Mouse (Mus musculus) skeletal muscle tissue, adult 2 months (tissue): ENCODE measurements at regions not wholly inside any gene's neighbourhood (a gene's known extent, or its start where the extent isn't known, plus 50 kb on each side); places are given as distances from the start of the nearest gene placed in this dataset.

Experiments used
- DNase-seq: peaks from one replicate; pipeline ENCODE4 v3.0.0-alpha.2; 2012; ENCODE audit warnings: low read depth, low spot score

- no peak for DNase-seq
Measured at GRCm38 (mm10) chr14:98533600-98533999, 364.0 kb upstream of the Dach1 start.

- no peak for DNase-seq
Measured at GRCm38 (mm10) chr14:98520966-98521365, 351.4 kb upstream of the Dach1 start.

- DNase-seq, result peak; percentile 0
Measured at GRCm38 (mm10) chr14:98505321-98505720, 335.8 kb upstream of the Dach1 start.

- DNase-seq, result no peak
Measured at GRCm38 (mm10) chr14:98477416-98477815, 307.9 kb upstream of the Dach1 start.

GRCm38 (mm10) chr14:98471803-98472509 lies 302.4 kb upstream of the Dach1 start:
- DNase-seq, result peak; percentile 2

DNA sequence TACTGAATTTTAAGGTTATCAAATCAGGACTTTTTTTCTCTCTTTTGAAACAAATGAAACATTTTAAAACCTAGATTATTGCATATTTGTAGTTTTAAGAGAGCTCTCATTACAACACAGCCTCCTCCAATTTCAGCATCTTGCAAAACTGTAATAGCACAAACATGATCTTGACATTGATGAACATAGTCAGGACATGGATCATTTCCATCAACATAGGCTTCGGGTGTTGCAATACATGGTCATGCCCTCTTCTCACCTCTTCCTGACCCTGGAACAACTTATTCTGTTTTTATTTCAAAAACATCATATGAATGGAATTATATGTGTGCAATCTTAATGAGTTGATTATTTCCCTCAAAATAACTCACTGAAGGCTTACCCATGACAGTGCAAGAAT lies 284.9 kb upstream of the Dach1 start:
- no peak for DNase-seq

- DNase-seq, result no peak
Measured at GRCm38 (mm10) chr14:98452191-98452590, 282.6 kb upstream of the Dach1 start.

GRCm38 (mm10) chr14:98449568-98449967 lies 280.0 kb upstream of the Dach1 start:
- no peak for DNase-seq

DNA sequence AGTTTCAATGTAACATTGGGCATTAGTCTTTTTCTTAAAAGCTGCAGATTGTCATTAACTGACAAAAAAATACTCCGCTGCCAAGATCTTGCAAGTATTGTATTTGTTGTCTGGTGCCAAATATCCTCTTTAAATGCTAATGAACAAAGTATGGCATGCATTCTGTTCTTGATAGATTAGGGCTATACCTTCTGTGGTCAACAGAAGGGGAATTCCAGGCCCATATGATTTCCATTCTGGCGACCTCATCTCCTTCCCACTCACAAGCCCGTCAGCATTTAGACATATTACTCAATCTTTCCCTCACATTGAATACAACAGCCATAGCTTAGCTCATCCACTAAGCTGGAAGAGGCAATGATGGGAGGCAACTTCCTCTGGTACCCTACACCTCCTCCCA lies 272.8 kb upstream of the Dach1 start:
- no peak for DNase-seq

GRCm38 (mm10) chr14:98441954-98442353 lies 272.4 kb upstream of the Dach1 start:
- no peak for DNase-seq

DNA sequence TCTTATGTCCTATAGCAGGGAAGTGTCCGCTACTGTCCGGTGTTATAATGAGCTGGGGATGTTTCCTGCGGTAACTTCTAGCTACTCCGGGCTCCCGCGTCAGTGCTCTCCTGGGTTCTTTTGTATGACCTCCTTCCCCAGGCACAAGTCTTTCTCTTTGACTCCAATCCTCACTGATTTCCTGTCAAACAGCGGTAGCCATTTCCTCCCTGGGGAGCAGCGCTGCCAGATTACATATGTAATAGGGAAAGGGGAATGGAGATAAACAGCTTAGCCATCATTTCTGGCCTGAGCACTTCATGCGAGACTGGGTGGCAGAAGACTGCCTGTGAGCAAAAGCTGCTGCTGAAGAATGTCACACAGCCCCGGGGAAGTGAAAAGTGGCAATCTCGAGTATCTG lies 262.4 kb upstream of the Dach1 start:
- no peak for DNase-seq

- no peak for DNase-seq
Measured at GRCm38 (mm10) chr14:98417719-98418118, 248.2 kb upstream of the Dach1 start.

DNA sequence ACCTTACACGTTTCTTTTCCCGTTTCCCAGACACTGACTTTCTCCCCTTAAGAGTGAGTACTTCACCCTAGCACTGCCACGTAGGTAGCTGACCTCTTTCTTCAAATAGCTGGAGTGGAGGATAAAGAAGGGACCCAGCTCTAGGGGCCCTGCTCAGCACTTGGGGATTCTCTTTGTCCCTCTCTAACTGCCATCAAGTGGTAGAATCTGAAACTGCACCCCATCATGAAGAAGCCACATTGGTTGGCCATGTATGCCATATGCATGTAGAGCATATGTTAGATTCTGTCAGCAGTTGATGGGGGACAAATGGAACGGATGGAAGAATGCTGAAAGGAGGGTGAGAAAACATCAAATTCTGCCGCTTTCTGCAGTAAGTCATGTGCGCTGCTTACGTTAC lies 244.6 kb upstream of the Dach1 start:
- DNase-seq, result no peak

- no peak for DNase-seq
Measured at GRCm38 (mm10) chr14:98405936-98406635, 236.5 kb upstream of the Dach1 start.

DNA sequence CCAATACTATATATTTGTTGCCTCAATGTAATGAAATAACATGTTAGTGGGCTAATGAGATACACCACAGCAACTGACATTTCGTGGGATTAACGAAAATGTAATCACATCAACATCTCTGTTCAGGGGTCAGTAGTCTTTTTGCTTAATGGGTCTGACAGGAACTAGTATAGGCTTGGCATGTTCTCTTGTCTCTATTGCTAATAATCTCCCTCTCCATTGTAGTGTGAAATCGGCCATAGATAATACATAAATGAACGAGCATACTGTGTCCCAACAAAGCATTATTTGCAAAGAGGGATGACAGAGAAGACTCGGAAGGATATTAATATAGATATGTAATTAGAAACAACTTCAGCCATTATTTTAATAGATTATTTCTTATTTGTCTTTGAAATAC lies 234.5 kb upstream of the Dach1 start:
- DNase-seq, result no peak

- no peak for DNase-seq
Measured at GRCm38 (mm10) chr14:98387871-98388270, 218.3 kb upstream of the Dach1 start.
